Mouse (Mus musculus) neural tube, embryonic 11.5 days (tissue): Measurements from ENCODE around the gene Dnttip1. TPM values are rescaled to one million over a fixed set of nuclear protein-coding genes. Genes with fewer than 3 reads are reported as not detected.
A peak's percentile ranks its signal among the peaks of the same experiment; 100 is the strongest.

Source experiments
- ATAC-seq: fragments of 200-750 bp; cut with Nextera tagmentation; 2 replicates; pipeline ENCODE4 v1.8.0; 2017; ENCODE audit warnings: moderate number of reproducible peaks, mild to moderate bottlenecking, moderate TSS enrichment, moderate library complexity; ENCODE audit not compliant: insufficient read depth, low FRiP score, low TSS enrichment
- DNase-seq: peaks from one replicate; pipeline ENCODE4 v3.0.0-alpha.2; 2015; ENCODE audit warnings: low spot score
- H3K27ac ChIP-seq: fragments of 300-500 bp; sonication (generic); 2 replicates; pipeline ENCODE4 v1.5.1; 2014; ENCODE audit warnings: low read depth, mild to moderate bottlenecking, low read length
- H3K27me3 ChIP-seq: fragments of 300-500 bp; sonication (generic); 2 replicates; pipeline ENCODE4 v1.6.1; 2014; ENCODE audit warnings: mild to moderate bottlenecking, low read length, mixed read lengths; ENCODE audit not compliant: control insufficient read depth, insufficient read depth
- H3K36me3 ChIP-seq: fragments of 300-500 bp; sonication (generic); 2 replicates; pipeline ENCODE4 v1.6.1; 2014; ENCODE audit warnings: mild to moderate bottlenecking, low read length, moderate library complexity, mixed read lengths; ENCODE audit not compliant: control insufficient read depth, insufficient read depth
- H3K4me1 ChIP-seq: fragments of 300-500 bp; sonication (generic); 2 replicates; pipeline ENCODE4 v1.6.1; 2014; ENCODE audit warnings: low read length, mixed read lengths; ENCODE audit not compliant: control insufficient read depth, insufficient read depth
- H3K4me2 ChIP-seq: fragments of 300-500 bp; sonication (generic); 2 replicates; pipeline ENCODE4 v1.6.1; 2014; ENCODE audit warnings: low read depth, mild to moderate bottlenecking, moderate library complexity
- H3K4me3 ChIP-seq: fragments of 300-500 bp; sonication (generic); 2 replicates; pipeline ENCODE4 v1.5.1; 2014; ENCODE audit warnings: low read depth, low read length
- H3K9ac ChIP-seq: fragments of 300-500 bp; sonication (generic); 2 replicates; pipeline ENCODE4 v1.6.1; 2014; ENCODE audit warnings: mild to moderate bottlenecking, low read length
- H3K9me3 ChIP-seq: fragments of 300-500 bp; sonication (generic); 2 replicates; pipeline ENCODE4 v1.6.1; 2016; ENCODE audit warnings: low read length; ENCODE audit not compliant: control insufficient read depth
- WGBS: fragments of 180-500 bp; shearing (Covaris S2); extraction: QIAGEN DNeasy Blood & Tissue Kit; methylation state at CpG from one replicate; pipeline ENCODE4 v1.1.7; 2014; 5-methylcytosine and 5-hydroxymethylcytosine counted together
- polyA plus RNA-seq: library from polyadenylated mRNA; unstranded; fragments of >200 nt; fragmentation: Nextera tagmentation; extraction: Ambion mirVana; gene quantifications from 2 replicates; pipeline ENCODE4 v1.2.1, GENCODE M21; 2014

Gene Dnttip1
- polyA plus RNA-seq, 1 experiment from 2014 or later: 67.9 TPM

DNA sequence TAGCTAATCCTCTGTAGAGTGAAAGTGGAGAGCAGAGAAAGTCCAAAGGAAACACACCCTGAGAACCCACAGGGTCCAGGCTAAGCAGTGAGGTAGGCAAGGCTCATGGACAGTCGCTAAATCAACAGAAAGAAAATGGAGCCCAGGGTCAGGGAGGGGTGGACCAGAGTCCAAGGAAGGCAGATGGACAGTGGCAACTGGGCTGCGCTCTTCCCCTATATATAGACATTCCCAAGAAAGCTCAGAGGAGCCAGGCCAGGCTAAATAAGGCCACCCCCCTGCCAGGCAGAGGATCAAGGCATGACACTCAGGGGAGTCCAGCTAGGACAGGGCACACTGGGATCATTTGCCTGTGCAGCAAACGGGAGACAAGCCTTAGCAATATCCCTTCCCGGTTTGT is 36.1 kb downstream of the Dnttip1 start:
- Histone ChIP-seq H3K27me3 (no peaks in the 10 kb centered on the region), H3K4me1 (no peaks in the 10 kb centered on the region), H3K4me3 (no peak overlapping the region), H3K9me3 (no peaks in the 10 kb centered on the region), H3K36me3 (no peaks in the 10 kb centered on the region), H3K27ac (no peak overlapping the region), H3K4me2 (no peak overlapping the region), H3K9ac (no peak overlapping the region)
- no peak for DNase-seq
- 76% methylated on average over 4 of the region's 4 CpGs for WGBS
- no peak for ATAC-seq

DNA sequence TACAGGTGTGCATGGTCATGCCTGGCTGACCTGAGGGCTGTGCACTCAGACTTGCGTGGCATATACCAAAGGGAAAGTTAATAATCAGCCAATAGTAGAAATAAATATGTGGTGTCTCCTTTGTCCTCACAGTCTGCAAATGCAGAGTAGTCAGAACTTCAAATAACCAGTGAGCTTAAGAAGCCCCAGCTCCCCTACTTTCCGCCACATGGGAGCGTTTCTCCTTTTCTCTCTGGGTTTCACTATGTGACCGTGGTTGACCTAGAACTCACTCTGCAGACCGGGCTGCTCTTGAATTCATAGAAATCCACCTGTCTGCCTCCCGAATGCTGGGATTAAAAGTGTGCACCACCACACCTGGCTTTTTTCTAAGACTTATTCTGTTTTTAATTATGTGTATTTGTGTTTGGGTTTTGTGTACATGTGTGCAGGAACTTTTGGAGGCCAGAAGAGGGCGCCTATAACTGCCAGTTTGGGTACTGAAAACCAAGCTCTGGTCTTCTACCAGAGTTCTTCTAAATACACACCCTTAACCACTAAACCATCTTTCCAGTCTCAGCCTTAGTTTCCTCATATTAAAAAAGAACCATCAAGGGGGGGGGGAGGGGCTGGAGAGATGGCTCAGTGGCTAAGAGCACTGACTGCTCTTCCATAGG is 38.3 kb downstream of the Dnttip1 start:
- no peaks in the 10 kb centered on the region for H3K36me3 ChIP-seq
- 75% methylated on average over 7 of the region's 7 CpGs for WGBS
- no peaks in the 10 kb centered on the region for H3K27me3 ChIP-seq
- H3K9ac ChIP-seq: no peak overlapping the region
- DNase-seq (no peak), ATAC-seq (no peak)
- no peaks in the 10 kb centered on the region for H3K9me3 ChIP-seq
- H3K4me3 ChIP-seq: no peak overlapping the region
- no peaks in the 10 kb centered on the region for H3K4me1 ChIP-seq
- no peak overlapping the region for H3K27ac ChIP-seq
- H3K4me2 ChIP-seq: no peak overlapping the region

DNA sequence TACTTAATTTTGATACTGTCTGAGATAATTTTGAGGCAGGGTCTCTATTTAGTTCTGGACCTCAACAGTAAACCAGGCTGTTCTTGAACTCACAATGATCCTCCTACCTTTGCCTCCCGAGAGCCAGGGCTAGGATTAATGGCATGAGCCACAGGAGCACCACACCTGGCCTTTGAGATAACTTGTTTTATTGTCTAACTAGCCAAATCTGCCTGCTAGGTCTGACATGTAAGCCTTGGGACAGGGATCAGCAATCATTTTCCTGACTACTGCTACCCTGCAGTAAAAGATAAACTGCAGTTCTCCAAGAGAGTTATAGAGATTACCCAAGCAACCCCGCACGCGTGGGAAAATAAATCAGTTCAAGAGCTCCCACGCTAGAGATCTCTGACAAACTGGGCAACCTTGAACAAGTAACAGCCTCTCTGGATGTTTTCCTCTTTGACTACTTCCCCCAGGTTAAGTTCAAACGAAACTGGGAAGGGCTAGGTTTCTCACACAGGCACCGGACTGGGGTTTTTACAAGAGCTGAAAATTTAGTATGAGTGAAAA is 39.2 kb downstream of the Dnttip1 start:
- Histone ChIP-seq H3K4me3 (peak overlapping the region; percentile 61), H3K4me2 (peak overlapping the region; percentile 81), H3K27me3 (no peaks in the 10 kb centered on the region), H3K27ac (no peak overlapping the region), H3K9me3 (no peaks in the 10 kb centered on the region), H3K9ac (peak overlapping the region; percentile 72), H3K4me1 (no peaks in the 10 kb centered on the region), H3K36me3 (no peaks in the 10 kb centered on the region)
- 16% methylated on average over 7 of the region's 7 CpGs for WGBS
- no peak for DNase-seq
- no peak for ATAC-seq

DNA sequence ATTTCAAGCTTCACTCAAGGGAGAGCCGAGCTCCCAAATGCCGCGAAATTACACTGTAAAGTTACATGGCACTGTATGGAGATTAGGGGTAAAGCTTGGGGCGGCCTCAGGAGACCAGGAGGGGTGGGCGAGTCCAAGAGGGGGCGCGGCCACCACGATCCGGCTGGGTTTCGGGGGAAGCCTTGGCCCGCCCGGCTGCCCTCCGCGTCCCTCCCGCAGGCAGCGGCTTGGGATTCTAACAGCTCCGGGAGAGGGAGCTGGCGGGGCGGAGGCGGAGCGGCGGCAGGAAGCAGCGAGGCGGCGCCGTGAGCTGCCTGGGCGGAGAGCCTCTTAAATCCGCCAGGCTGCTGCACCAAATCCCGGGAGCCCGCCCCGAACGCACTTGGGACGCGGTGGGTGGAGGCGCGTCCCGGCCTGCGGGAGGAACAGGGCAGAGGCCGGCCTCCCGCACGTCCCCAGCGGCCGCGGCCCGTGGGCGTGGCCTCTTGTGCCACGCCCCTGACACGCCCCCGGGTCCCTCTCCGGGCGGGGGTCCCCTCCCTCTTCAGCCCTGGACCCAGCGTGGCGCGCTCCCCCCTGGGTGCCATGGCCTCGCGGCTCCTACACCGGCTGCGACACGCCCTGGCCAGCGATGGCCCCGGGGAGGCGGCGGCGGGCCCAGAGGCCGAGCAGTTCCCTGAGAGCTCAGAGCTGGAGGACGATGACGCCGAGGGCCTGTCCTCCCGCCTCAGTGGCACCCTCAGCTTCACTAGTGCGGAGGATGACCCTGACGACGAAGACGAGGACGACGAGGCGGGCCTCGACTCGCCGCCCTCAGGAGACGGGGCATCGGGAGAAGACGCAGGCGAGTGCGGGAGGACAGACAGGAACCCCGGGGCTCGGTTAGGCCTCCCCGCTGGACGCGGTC is 40.0 kb downstream of the Dnttip1 start, which contains the start of gene Snx21:
Snx21 (plus strand) TSS at position 343 of the 907 bp plus-strand sequence.
- WGBS: under 1% methylated on average over 68 of the region's 89 CpGs
- Histone ChIP-seq H3K4me1 (no peaks in the 10 kb centered on the region), H3K9ac (peak within 1 kb of the TSS; percentile 72), H3K27ac (peak within 1 kb of the TSS; percentile 62), H3K9me3 (no peaks in the 10 kb centered on the region), H3K4me3 (peak within 1 kb of the TSS; percentile 61), H3K36me3 (no peaks in the 10 kb centered on the region), H3K27me3 (no peaks in the 10 kb centered on the region), H3K4me2 (peak within 1 kb of the TSS; percentile 81)
- peak; percentile 90 for DNase-seq
- ATAC-seq: peak; percentile 91

DNA sequence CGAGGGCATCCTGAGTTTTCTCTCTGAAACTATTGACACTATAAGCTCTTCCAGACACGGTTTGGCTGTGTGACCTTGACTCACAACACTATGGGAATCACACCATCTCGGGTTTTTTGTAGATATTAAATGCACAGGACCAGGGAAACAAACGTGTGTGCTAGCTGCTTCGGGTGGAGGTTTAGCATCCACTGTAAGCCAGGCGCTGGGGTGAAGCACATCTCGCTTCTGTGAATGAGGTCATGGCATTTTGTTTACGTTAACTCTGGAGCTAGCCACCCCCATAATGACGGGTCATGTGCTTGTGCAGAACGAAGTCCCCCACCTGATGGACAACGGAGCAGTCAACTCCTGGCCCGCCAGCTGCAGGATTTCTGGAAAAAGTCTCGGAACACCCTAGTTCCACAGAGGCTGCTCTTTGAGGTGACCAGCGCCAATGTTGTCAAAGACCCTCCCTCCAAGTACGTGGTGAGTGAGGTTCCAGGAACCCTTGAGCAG is 40.7 kb downstream of the Dnttip1 start:
- peak overlapping the region; percentile 72 for H3K9ac ChIP-seq
- H3K4me2 ChIP-seq: peak overlapping the region; percentile 81
- ATAC-seq (no peak), DNase-seq (peak; percentile 28)
- peak overlapping the region; percentile 61 for H3K4me3 ChIP-seq
- H3K36me3 ChIP-seq: no peaks in the 10 kb centered on the region
- no peak overlapping the region for H3K27ac ChIP-seq
- no peaks in the 10 kb centered on the region for H3K4me1 ChIP-seq
- H3K9me3 ChIP-seq: no peaks in the 10 kb centered on the region
- H3K27me3 ChIP-seq: no peaks in the 10 kb centered on the region
- 10% methylated on average over 15 of the region's 15 CpGs for WGBS

DNA sequence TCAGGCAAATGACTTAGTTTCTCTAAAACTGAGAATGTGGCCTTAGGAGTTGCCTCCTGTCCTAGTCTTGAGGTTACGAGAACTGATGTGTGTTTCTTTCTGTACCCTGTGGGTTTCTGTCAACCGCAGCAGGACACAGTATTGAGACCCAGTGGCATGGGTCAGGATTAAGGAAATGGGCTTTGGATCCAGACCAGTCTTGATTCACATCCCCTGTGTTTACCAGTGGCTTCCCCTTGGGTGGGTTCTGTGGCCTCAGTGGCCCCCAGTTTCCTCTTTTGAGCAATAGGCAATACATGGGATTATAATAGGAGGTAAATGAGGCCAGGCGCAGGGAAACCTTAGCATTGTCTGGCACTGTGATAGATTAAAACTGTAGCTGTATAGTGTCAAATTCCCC is 41.2 kb downstream of the Dnttip1 start:
- Histone ChIP-seq H3K27me3 (no peaks in the 10 kb centered on the region), H3K9ac (no peak overlapping the region), H3K4me1 (no peaks in the 10 kb centered on the region), H3K9me3 (no peaks in the 10 kb centered on the region), H3K36me3 (0 out of 2 replicates have a peak, but pooled peaks cover 2% of the 10 kb centered on the region), H3K27ac (no peak overlapping the region), H3K4me3 (no peak overlapping the region), H3K4me2 (peak overlapping the region; percentile 81; the same call in 1 of the 2 replicates)
- no peak for DNase-seq
- WGBS: 85% methylated on average over 3 of the region's 3 CpGs
- no peak for ATAC-seq

DNA sequence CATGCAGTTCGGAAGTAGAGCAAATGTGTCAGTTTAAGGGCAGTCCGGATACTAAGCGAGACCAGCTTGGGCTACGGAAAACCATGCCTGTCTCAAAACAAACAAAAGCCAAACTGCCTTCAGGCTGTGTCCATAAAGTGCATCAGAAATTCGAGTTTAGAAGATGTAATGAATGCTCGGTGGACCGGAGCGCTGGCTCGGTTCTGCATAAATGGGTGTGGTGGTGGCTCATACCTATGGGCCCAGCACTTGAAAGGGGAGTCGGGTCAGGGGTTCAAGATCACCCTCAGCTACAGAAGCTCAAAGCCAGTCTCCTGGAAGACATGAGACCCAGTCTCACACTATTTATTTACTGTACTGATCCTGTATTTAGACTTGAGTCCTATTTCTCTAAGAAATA is 42.0 kb downstream of the Dnttip1 start:
- Histone ChIP-seq H3K4me1 (no peaks in the 10 kb centered on the region), H3K9me3 (no peaks in the 10 kb centered on the region), H3K36me3 (peaks cover 2% of the 10 kb centered on the region; the same call in 1 of the 2 replicates), H3K27me3 (no peaks in the 10 kb centered on the region), H3K9ac (no peak overlapping the region), H3K4me2 (no peak overlapping the region), H3K4me3 (no peak overlapping the region), H3K27ac (no peak overlapping the region)
- WGBS: 86% methylated on average over 10 of the region's 10 CpGs
- DNase-seq (no peak), ATAC-seq (no peak)

DNA sequence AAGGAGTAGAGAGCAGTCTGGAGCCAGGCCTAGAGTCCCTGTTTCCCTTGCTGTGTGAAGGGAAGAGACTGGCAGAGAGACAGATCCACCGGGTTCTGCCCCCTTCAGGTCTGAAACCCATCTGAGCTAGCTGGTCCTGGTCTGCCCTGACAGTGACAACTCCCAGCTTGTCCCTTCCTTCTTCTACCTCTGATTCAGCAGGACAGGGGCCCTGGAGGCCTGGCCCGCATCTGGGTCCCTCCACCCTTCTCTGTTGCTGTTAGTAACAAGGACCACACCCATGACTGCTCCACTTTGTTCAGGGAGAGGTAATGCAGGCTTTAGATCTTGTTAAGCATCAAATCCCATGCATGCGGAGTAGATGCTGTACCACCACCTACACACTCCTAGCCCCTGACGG is 42.6 kb downstream of the Dnttip1 start:
- H3K4me3 ChIP-seq: no peak overlapping the region
- no peaks in the 10 kb centered on the region for H3K27me3 ChIP-seq
- no peak overlapping the region for H3K27ac ChIP-seq
- no peak overlapping the region for H3K9ac ChIP-seq
- ATAC-seq (no peak), DNase-seq (no peak)
- H3K4me2 ChIP-seq: no peak overlapping the region
- H3K9me3 ChIP-seq: no peaks in the 10 kb centered on the region
- WGBS: 81% methylated on average over 4 of the region's 4 CpGs
- peaks cover 2% of the 10 kb centered on the region; the same call in 1 of the 2 replicates for H3K36me3 ChIP-seq
- H3K4me1 ChIP-seq: no peaks in the 10 kb centered on the region
